Mouse (Mus musculus) limb, embryonic 15.5 days (tissue): Measurements from ENCODE around the gene Negr1. TPM values are rescaled to one million over a fixed set of nuclear protein-coding genes. Genes with fewer than 3 reads are reported as not detected.

ENCODE experiments used
- ATAC-seq: fragments of 200-750 bp; cut with Nextera tagmentation; 2 replicates; pipeline ENCODE4 v1.8.0; 2017; ENCODE audit warnings: low read depth, moderate TSS enrichment; ENCODE audit not compliant: insufficient number of reproducible peaks, low FRiP score, low TSS enrichment
- H3K27ac ChIP-seq: fragments of 300-500 bp; sonication (generic); 2 replicates; pipeline ENCODE4 v1.5.1; 2015; ENCODE audit warnings: moderate library complexity, mild to moderate bottlenecking, inconsistent platforms
- H3K27me3 ChIP-seq: fragments of 300-500 bp; sonication (generic); 2 replicates; pipeline ENCODE4 v1.6.1; 2015; ENCODE audit warnings: inconsistent platforms
- H3K36me3 ChIP-seq: fragments of 300-500 bp; sonication (generic); 2 replicates; pipeline ENCODE4 v1.6.1; 2015; ENCODE audit warnings: inconsistent platforms
- H3K4me1 ChIP-seq: fragments of 300-500 bp; sonication (generic); 2 replicates; pipeline ENCODE4 v1.6.1; 2015; ENCODE audit warnings: inconsistent platforms
- H3K4me2 ChIP-seq: fragments of 300-500 bp; sonication (generic); 2 replicates; pipeline ENCODE4 v1.6.1; 2015; ENCODE audit warnings: mild to moderate bottlenecking, inconsistent platforms
- H3K4me3 ChIP-seq: fragments of 300-500 bp; sonication (generic); 2 replicates; pipeline ENCODE4 v1.5.1; 2015; ENCODE audit warnings: mild to moderate bottlenecking, inconsistent platforms
- H3K9ac ChIP-seq: fragments of 300-500 bp; sonication (generic); 2 replicates; pipeline ENCODE4 v1.6.1; 2015; ENCODE audit warnings: inconsistent platforms
- H3K9me3 ChIP-seq: fragments of 300-500 bp; sonication (generic); 2 replicates; pipeline ENCODE4 v1.6.1; 2016; ENCODE audit warnings: inconsistent platforms
- WGBS: fragments of 180-500 bp; shearing (Covaris S2); methylation state at CpG from one replicate; pipeline ENCODE4 v1.1.7; 2015; 5-methylcytosine and 5-hydroxymethylcytosine counted together
- polyA plus RNA-seq: library from polyadenylated mRNA; unstranded; fragments of >200 nt; fragmentation: Nextera tagmentation; extraction: Ambion mirVana; gene quantifications from 2 replicates; pipeline ENCODE4 v1.2.1, GENCODE M21; 2015

Negr1 gene
- polyA plus RNA-seq, 1 experiment from 2014 or later, result 6.8 TPM

DNA sequence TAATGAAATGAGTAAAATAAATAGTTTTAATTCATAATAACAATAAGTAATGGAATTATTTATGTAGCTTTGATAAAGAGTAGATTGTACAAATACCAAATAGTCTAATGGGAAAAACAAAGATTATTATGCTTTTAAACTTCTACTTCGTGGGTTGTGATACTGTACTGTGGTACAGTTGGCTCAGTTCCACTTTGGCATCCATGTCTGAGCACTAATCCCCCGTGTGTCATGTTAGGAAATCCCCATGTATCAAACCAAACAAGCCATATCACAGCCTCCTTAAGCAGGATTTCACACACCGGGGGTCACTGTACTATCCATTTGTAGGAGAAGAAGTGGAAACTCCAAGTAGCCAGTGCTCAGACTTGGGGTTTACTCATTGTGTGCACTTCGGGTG, 329.4 kb downstream of the Negr1 start:
- Histone ChIP-seq H3K36me3 (no peaks in the 10 kb centered on the region), H3K27me3 (no peaks in the 10 kb centered on the region), H3K4me3 (no peak overlapping the region), H3K27ac (no peak overlapping the region), H3K4me2 (no peak overlapping the region), H3K9me3 (no peaks in the 10 kb centered on the region), H3K4me1 (no peaks in the 10 kb centered on the region), H3K9ac (no peak overlapping the region)
- ATAC-seq, result no peak
- WGBS, result 65% methylated on average over 4 of the region's 4 CpGs

- H3K4me2 ChIP-seq, result no peak overlapping the region
- no peaks in the 10 kb centered on the region for H3K27me3 ChIP-seq
- no peak overlapping the region for H3K9ac ChIP-seq
- no peaks in the 10 kb centered on the region for H3K9me3 ChIP-seq
- no peak overlapping the region for H3K27ac ChIP-seq
- no peak for ATAC-seq
- H3K36me3 ChIP-seq, result no peaks in the 10 kb centered on the region
- WGBS, result 46% methylated on average over 4 of the region's 4 CpGs
- H3K4me3 ChIP-seq, result no peak overlapping the region
- H3K4me1 ChIP-seq, result no peaks in the 10 kb centered on the region
These were observed 333.7 kb downstream of the Negr1 start for GRCm38 (mm10) chr3:156895322-156895721.

DNA sequence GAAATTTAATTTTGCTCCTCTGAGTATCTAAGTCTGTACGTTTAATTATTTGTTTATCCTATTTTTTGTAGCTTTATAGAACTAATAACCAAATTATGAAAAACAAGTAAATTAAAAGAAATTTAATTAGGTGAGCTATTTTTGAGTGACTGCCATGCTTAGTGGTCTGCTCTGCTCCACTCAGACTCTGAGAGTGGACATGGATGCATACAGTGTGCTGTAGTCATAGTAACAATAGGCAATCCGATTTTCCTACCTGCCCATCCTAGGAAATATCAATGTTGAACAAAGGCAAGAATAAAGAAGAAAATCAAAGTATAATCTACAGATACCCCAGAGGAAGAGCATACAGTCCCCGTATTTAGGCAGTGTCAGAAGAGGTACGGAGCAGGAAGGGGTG, 334.5 kb downstream of the Negr1 start:
- H3K4me3 ChIP-seq, result no peak overlapping the region
- 86% methylated on average over 4 of the region's 4 CpGs for WGBS

GRCm38 (mm10) chr3:156896552-156896951, 335.0 kb downstream of the Negr1 start:
- H3K27ac ChIP-seq, result no peak overlapping the region
- no peak overlapping the region for H3K9ac ChIP-seq
- H3K27me3 ChIP-seq, result no peaks in the 10 kb centered on the region
- 79% methylated on average over 1 of the region's 1 CpGs for WGBS
- no peak for ATAC-seq
- H3K4me1 ChIP-seq, result no peaks in the 10 kb centered on the region
- H3K36me3 ChIP-seq, result no peaks in the 10 kb centered on the region
- no peaks in the 10 kb centered on the region for H3K9me3 ChIP-seq
- H3K4me3 ChIP-seq, result no peak overlapping the region
- no peak overlapping the region for H3K4me2 ChIP-seq

More for the DNA sequence above, 334.5 kb downstream of the Negr1 start:
- ATAC-seq, result no peak
- Histone ChIP-seq H3K9me3 (no peaks in the 10 kb centered on the region), H3K27ac (no peak overlapping the region), H3K4me2 (no peak overlapping the region), H3K4me1 (no peaks in the 10 kb centered on the region), H3K9ac (no peak overlapping the region), H3K36me3 (no peaks in the 10 kb centered on the region), H3K27me3 (no peaks in the 10 kb centered on the region)

DNA sequence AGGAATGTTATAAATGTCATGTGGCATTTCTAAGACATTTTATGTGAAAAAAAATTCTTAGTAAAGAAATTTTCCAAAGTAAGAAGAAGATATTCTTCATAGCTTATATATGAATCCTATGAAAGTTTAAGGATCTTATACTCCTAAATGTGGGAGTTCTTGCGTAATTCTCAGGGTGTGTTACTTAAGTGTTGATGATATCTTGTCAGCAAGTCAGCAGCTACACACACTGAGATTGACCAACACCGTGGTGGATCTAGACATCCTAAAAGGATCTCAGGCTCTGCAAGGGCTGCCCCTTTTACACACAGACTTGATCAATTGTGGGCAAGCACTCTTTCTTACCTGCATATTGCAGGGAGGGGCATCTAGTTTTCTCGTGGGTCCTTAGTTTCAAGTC, 339.5 kb downstream of the Negr1 start:
- 79% methylated on average over 3 of the region's 3 CpGs for WGBS
- no peak for ATAC-seq
- no peaks in the 10 kb centered on the region for H3K4me1 ChIP-seq

DNA sequence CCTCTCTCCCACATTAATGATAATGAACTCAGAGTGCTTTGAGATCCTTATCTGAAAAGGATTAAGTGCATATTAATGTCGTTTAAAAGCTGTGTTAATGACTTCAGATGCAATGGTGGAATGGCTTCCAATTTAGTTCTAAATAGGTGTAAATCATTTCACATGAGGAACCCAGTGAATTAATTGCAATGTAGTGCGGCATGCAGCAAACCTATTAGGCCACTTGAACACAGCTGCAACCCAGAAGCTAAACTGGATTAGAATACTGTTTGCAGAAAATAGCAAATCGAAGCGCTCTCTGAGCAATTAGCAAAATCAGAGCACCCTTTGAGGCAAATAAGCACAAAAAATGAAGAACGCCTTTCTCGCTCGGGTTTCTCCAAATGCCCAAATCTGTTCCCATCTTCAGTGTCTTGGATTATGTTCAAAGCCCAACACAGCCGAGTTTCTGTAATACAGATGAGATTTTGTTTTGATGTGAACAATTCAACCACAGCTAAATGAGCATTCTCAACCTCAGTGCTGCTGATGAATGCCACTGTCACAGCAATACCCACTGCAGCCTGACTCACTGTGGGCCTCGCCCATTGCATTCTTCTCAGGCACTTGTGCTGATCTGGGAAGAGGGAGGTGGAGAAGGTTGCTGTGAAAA, 342.5 kb downstream of the Negr1 start:
- H3K4me3 ChIP-seq, result no peak overlapping the region
- H3K9me3 ChIP-seq, result no peaks in the 10 kb centered on the region
- no peak for ATAC-seq
- no peak overlapping the region for H3K9ac ChIP-seq
- no peak overlapping the region for H3K4me2 ChIP-seq
- H3K27ac ChIP-seq, result no peak overlapping the region
- 68% methylated on average over 9 of the region's 9 CpGs for WGBS
- H3K27me3 ChIP-seq, result no peaks in the 10 kb centered on the region
- no peaks in the 10 kb centered on the region for H3K4me1 ChIP-seq
- no peaks in the 10 kb centered on the region for H3K36me3 ChIP-seq

More for the DNA sequence above, 339.5 kb downstream of the Negr1 start:
- no peak overlapping the region for H3K27ac ChIP-seq
- H3K27me3 ChIP-seq, result no peaks in the 10 kb centered on the region
- no peak overlapping the region for H3K9ac ChIP-seq
- H3K36me3 ChIP-seq, result no peaks in the 10 kb centered on the region
- H3K9me3 ChIP-seq, result no peaks in the 10 kb centered on the region
- no peak overlapping the region for H3K4me2 ChIP-seq
- no peak overlapping the region for H3K4me3 ChIP-seq

DNA sequence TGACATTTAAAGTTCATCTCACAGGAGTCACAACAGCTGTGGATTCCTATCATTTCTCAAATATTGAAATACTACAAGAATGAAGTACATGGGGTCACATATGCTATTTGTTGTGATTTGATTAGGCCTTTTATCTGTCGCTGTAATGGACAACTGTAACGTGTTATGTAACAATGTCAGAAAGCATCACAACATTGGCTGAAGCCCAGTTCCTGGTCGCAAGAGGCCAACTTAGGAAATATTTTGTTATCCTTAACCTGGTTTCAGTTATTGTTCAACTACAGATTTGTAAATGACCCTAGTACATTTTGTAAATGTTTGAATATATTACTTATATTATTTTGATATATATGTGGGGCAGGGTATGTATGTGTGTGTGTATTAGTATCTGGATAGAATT, 351.2 kb downstream of the Negr1 start:
- Histone ChIP-seq H3K4me2 (no peak overlapping the region), H3K9me3 (no peaks in the 10 kb centered on the region), H3K27me3 (no peaks in the 10 kb centered on the region), H3K4me1 (no peaks in the 10 kb centered on the region), H3K27ac (no peak overlapping the region), H3K4me3 (no peak overlapping the region), H3K36me3 (no peaks in the 10 kb centered on the region), H3K9ac (no peak overlapping the region)
- WGBS, result 87% methylated on average over 3 of the region's 3 CpGs
- ATAC-seq, result no peak

- ATAC-seq, result no peak
- Histone ChIP-seq H3K9me3 (no peaks in the 10 kb centered on the region), H3K36me3 (no peaks in the 10 kb centered on the region), H3K4me3 (no peak overlapping the region), H3K27ac (no peak overlapping the region), H3K4me2 (no peak overlapping the region), H3K27me3 (no peaks in the 10 kb centered on the region), H3K4me1 (no peaks in the 10 kb centered on the region), H3K9ac (no peak overlapping the region)
These were observed 359.8 kb downstream of the Negr1 start for GRCm38 (mm10) chr3:156921369-156921768.

GRCm38 (mm10) chr3:156923159-156923558, 361.6 kb downstream of the Negr1 start:
- Histone ChIP-seq H3K9me3 (no peaks in the 10 kb centered on the region), H3K27me3 (no peaks in the 10 kb centered on the region), H3K27ac (no peak overlapping the region), H3K4me2 (no peak overlapping the region), H3K4me3 (no peak overlapping the region), H3K4me1 (no peaks in the 10 kb centered on the region), H3K9ac (no peak overlapping the region), H3K36me3 (no peaks in the 10 kb centered on the region)
- 63% methylated on average over 1 of the region's 1 CpGs for WGBS
- ATAC-seq, result no peak

DNA sequence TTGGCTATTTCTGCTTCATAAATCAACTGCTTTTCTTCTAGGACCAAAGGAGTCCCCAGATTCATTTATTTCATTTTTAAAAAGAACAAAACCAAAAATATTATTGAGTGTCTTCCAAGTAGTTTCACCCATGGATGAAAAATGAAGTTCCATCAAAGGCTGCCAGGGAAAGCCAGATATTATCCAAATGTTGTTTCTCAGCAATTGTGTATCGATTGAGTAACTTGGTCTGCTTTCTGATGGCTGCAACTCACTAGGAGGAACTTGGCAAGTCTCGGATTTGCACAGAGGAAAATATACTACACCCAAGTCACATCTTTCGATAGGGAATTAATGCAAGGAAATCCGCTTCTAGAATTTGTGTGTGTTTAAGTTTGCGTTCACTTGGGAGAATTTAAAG, 363.5 kb downstream of the Negr1 start:
- H3K9me3 ChIP-seq, result no peaks in the 10 kb centered on the region
- H3K4me3 ChIP-seq, result no peak overlapping the region
- no peak overlapping the region for H3K4me2 ChIP-seq
- H3K4me1 ChIP-seq, result no peaks in the 10 kb centered on the region
- H3K27me3 ChIP-seq, result no peaks in the 10 kb centered on the region
- no peak for ATAC-seq
- no peak overlapping the region for H3K27ac ChIP-seq
- WGBS, result 72% methylated on average over 5 of the region's 5 CpGs
- no peaks in the 10 kb centered on the region for H3K36me3 ChIP-seq
- no peak overlapping the region for H3K9ac ChIP-seq

DNA sequence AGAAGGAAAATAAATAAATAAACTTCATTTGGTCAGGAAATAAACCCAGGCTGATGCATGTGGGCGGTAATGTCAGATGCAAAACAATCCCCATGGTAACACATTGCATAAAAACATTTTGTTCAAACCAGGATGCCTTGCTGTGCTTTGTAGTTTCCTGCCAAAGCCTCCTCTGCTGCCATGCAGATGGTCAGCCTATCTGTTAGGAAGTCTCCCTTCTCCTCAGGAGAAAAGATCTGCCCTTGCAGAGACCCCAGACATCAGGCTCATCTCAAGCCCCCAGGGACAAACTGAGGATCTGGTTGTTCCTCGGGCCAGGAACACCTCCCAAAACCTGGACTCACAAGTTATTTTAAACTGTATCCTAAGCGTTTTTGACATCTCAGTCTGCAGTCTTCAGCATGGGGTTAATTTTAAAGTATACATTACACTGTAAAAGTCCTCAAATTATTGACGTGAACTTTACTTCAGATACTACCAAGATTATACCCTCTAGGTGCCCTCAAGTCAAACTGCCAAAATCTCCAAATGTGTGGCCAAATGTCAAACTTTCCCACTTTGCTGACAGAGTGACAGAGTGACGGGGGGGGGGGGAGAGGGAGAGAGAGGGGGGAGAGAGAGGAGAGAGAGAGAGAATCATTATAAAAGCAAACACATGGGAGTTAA, 366.9 kb downstream of the Negr1 start:
- Histone ChIP-seq H3K4me1 (no peaks in the 10 kb centered on the region), H3K4me3 (no peak overlapping the region), H3K9me3 (no peaks in the 10 kb centered on the region), H3K27ac (no peak overlapping the region), H3K9ac (no peak overlapping the region), H3K36me3 (no peaks in the 10 kb centered on the region), H3K4me2 (no peak overlapping the region), H3K27me3 (no peaks in the 10 kb centered on the region)
- WGBS, result 40% methylated on average over 5 of the region's 5 CpGs
- no peak for ATAC-seq

GRCm38 (mm10) chr3:156929062-156929397, 367.4 kb downstream of the Negr1 start:
- Histone ChIP-seq H3K9me3 (no peaks in the 10 kb centered on the region), H3K27me3 (no peaks in the 10 kb centered on the region), H3K9ac (no peak overlapping the region), H3K4me2 (no peak overlapping the region), H3K36me3 (no peaks in the 10 kb centered on the region), H3K4me1 (no peaks in the 10 kb centered on the region), H3K27ac (no peak overlapping the region), H3K4me3 (no peak overlapping the region)
- 73% methylated on average over 3 of the region's 3 CpGs for WGBS
- ATAC-seq, result no peak
